Mouse (Mus musculus): ENCODE results near the gene Ube2g2. TPM values are rescaled to one million over a fixed set of nuclear protein-coding genes. Genes with fewer than 3 reads are reported as not detected.

The Ube2g2 gene
- polyA plus RNA-seq, 1 experiment from 2014 or later: 65.9 TPM

DNA sequence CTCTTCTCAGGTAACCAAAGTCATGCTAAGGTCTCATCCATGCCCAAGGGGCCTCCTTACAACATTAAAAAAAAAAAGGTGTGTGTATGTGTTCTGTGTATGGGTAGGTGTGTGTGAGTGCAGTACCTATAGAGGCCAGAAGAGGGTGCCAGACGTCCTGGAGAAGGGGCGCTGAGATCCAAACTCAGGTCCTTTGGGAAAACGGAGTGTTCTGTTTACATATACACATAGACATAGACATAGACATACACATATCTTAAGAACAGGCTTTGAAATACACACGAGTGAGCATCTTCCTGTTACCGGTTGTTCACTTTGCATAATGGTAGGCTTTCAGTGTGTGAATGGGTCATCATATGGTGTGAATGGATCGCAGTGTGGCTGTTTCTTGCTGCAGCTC lies 18.0 kb upstream of the Ube2g2 start:
- H3K36me3 ChIP-seq (ENCODE audit: control insufficient read depth, insufficient read depth, low read length): no peaks in the 10 kb centered on the region
- H3K27ac ChIP-seq (ENCODE audit: low read depth, low read length): no peak overlapping the region
- ATAC-seq (ENCODE audit: insufficient read depth, low FRiP score, low TSS enrichment) (no peak), DNase-seq (ENCODE audit: low spot score) (no peak)
- H3K27me3 ChIP-seq (ENCODE audit: control insufficient read depth, insufficient read depth, low read length): no peaks in the 10 kb centered on the region
- H3K9ac ChIP-seq (ENCODE audit: low read length): no peak overlapping the region
- no peaks in the 10 kb centered on the region; the same call in 1 of the 2 replicates for H3K9me3 ChIP-seq (ENCODE audit: control insufficient read depth, low read length)
- no peak overlapping the region for H3K4me2 ChIP-seq (ENCODE audit: low read depth)
- H3K4me1 ChIP-seq (ENCODE audit: control insufficient read depth, insufficient read depth, low read length): peaks cover 8% of the 10 kb centered on the region; the same call in 1 of the 2 replicates
- WGBS: 92% methylated on average over 6 of the region's 6 CpGs
- no peak overlapping the region for H3K4me3 ChIP-seq (ENCODE audit: low read depth, low read length)

DNA sequence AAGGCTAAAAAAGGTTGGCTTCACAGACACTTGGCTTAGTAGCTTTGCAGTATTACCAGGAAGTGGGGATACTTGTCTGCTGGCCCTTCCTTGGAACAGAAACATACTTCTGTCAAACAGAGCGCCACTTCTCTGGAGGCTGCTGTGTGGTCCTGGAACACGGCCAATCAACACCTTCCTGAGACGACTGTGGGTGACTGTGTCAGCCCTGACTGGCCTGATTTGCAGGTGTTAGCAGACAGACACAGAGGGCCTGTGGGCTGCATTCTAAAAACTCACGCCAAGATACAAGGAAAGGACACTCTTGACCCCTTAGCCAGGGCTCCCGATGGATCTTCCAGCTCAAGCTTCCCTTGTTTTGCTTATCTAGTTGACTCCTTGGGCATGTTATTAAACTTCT lies 17.1 kb upstream of the Ube2g2 start:
- H3K4me3 ChIP-seq (ENCODE audit: low read depth, low read length): no peak overlapping the region
- H3K36me3 ChIP-seq (ENCODE audit: control insufficient read depth, insufficient read depth, low read length): no peaks in the 10 kb centered on the region
- WGBS: 92% methylated on average over 5 of the region's 5 CpGs

DNA sequence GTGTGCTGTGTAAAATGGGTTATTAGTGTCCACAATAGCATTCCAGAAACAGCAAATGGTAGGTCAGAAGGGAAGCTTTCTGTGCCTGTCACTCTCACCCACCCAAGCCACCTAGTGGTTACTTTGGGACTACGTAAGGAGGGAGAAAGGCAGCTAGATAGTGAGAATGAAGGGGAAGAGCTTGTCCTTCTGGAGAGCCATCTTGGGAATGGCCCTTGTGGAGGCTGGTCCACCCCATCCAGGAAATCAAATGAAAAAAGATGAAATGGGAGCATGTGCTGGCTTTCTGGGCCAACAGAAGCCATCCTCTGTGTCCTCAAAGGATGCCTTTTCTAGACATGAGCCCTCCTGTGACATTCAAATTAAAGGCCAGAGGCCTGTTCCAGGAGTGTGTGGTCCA lies 16.7 kb upstream of the Ube2g2 start:
- Histone ChIP-seq H3K36me3 (ENCODE audit: control insufficient read depth, insufficient read depth, low read length) (peaks cover 2% of the 10 kb centered on the region; the same call in 1 of the 2 replicates), H3K9ac (ENCODE audit: low read length) (no peak overlapping the region), H3K27ac (ENCODE audit: low read depth, low read length) (peak overlapping the region; percentile 91; the same call in 1 of the 2 replicates), H3K4me3 (ENCODE audit: low read depth, low read length) (peak overlapping the region; percentile 79), H3K4me1 (ENCODE audit: control insufficient read depth, insufficient read depth, low read length) (peaks cover 8% of the 10 kb centered on the region; the same call in 1 of the 2 replicates), H3K9me3 (ENCODE audit: control insufficient read depth, low read length) (no peaks in the 10 kb centered on the region; the same call in 1 of the 2 replicates), H3K27me3 (ENCODE audit: control insufficient read depth, insufficient read depth, low read length) (no peaks in the 10 kb centered on the region), H3K4me2 (ENCODE audit: low read depth) (peak overlapping the region; percentile 91)
- no peak for ATAC-seq (ENCODE audit: insufficient read depth, low FRiP score, low TSS enrichment)
- peak; percentile 43 for DNase-seq (ENCODE audit: low spot score)
- WGBS: 61% methylated on average over 1 of the region's 1 CpGs

More for the DNA sequence above, 17.1 kb upstream of the Ube2g2 start:
- H3K9ac ChIP-seq (ENCODE audit: low read length): no peak overlapping the region
- peaks cover 8% of the 10 kb centered on the region; the same call in 1 of the 2 replicates for H3K4me1 ChIP-seq (ENCODE audit: control insufficient read depth, insufficient read depth, low read length)
- DNase-seq (ENCODE audit: low spot score) (no peak), ATAC-seq (ENCODE audit: insufficient read depth, low FRiP score, low TSS enrichment) (no peak)
- H3K27ac ChIP-seq (ENCODE audit: low read depth, low read length): no peak overlapping the region
- no peaks in the 10 kb centered on the region for H3K27me3 ChIP-seq (ENCODE audit: control insufficient read depth, insufficient read depth, low read length)
- no peak overlapping the region for H3K4me2 ChIP-seq (ENCODE audit: low read depth)
- H3K9me3 ChIP-seq (ENCODE audit: control insufficient read depth, low read length): no peaks in the 10 kb centered on the region; the same call in 1 of the 2 replicates

DNA sequence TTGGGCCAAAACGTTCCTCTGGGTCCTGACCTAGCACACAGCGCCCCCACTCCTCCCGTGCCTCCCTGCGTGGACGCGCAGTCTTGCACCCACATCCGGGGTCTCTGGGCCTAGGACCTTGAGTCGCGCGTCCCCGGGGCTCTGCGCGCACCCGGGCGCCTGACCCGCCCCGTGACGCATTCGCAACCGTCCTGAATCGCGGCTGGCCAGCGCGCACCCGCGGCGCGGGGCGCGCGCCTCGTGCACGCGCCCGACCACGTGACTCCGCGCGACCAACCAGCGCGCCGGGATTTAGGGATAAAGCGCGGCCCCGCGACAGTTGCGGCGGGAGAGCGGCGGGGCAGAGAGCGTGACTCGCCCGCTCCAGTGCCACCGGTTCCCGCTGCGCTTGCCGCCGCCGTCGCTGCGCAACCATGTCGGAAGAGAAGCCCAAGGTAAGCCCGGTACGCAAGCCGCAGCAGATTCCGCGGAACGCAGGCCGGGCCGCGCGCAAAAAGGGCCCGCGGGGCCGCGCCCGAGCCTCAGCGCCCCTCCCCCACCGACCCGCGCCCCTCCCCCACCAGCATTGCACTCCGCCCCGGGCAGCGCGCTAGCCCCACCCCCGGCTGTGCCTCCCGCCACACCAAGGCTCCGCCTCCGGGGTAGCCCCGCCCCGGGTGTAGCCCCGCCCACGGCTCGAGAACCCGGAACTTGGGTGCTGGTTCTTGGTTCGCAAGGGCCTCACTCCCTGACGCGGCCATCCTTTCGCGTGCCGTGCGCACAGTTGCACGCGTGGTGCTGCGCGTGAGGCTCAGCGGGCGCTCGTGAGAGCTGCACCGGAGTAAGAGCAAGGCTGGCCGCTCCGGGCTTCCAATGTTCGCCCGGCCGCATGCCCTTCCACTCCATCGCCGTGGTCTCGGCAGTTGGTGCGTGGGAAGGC lies 15.9 kb upstream of the Ube2g2 start, which contains the start of the genes Sumo3 and Gm49325:
TSS of gene Sumo3 (plus strand) at position 190 of the 919 bp plus-strand sequence.
TSS of gene Gm49325 (plus strand) at position 290 of the 919 bp plus-strand sequence.
- peaks cover 3% of the 10 kb centered on the region; the same call in 1 of the 2 replicates for H3K36me3 ChIP-seq (ENCODE audit: control insufficient read depth, insufficient read depth, low read length)
- no peaks in the 10 kb centered on the region; the same call in 1 of the 2 replicates for H3K9me3 ChIP-seq (ENCODE audit: control insufficient read depth, low read length)
- peak within 1 kb of the TSS; percentile 91 for H3K4me2 ChIP-seq (ENCODE audit: low read depth)
- H3K27me3 ChIP-seq (ENCODE audit: control insufficient read depth, insufficient read depth, low read length): no peaks in the 10 kb centered on the region
- peak within 1 kb of the TSS; percentile 91 for H3K27ac ChIP-seq (ENCODE audit: low read depth, low read length)
- 2% methylated on average over 93 of the region's 119 CpGs for WGBS
- H3K4me3 ChIP-seq (ENCODE audit: low read depth, low read length): peak within 1 kb of the TSS; percentile 79
- H3K4me1 ChIP-seq (ENCODE audit: control insufficient read depth, insufficient read depth, low read length): peaks cover 8% of the 10 kb centered on the region; the same call in 1 of the 2 replicates
- ATAC-seq (ENCODE audit: insufficient read depth, low FRiP score, low TSS enrichment) (peak; percentile 91), DNase-seq (ENCODE audit: low spot score) (peak; percentile 95)
- peak within 1 kb of the TSS; percentile 83 for H3K9ac ChIP-seq (ENCODE audit: low read length)

DNA sequence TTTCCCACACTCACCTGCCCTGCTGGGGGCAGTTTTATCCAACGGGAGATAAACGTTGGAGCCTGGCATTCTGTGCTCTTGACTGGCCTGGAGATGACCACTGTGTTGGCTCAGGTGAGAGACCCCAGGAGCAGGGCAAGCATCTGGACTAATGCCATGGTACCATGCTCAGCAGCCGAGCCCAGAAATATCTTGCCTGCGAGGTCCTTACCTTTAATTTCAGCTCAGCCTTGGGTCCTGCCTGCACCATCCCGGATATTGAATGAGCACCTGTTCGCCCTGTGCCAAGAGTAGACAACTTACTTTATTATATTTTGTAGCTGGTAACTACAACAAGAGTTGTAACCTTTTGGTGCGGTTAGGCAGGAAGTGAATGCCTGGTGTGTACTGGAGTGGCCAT lies 15.2 kb upstream of the Ube2g2 start:
- Histone ChIP-seq H3K36me3 (ENCODE audit: control insufficient read depth, insufficient read depth, low read length) (peaks cover 3% of the 10 kb centered on the region; the same call in 1 of the 2 replicates), H3K9ac (ENCODE audit: low read length) (peak overlapping the region; percentile 83), H3K4me1 (ENCODE audit: control insufficient read depth, insufficient read depth, low read length) (peaks cover 8% of the 10 kb centered on the region; the same call in 1 of the 2 replicates), H3K9me3 (ENCODE audit: control insufficient read depth, low read length) (no peaks in the 10 kb centered on the region; the same call in 1 of the 2 replicates), H3K4me3 (ENCODE audit: low read depth, low read length) (peak overlapping the region; percentile 79), H3K27me3 (ENCODE audit: control insufficient read depth, insufficient read depth, low read length) (no peaks in the 10 kb centered on the region), H3K27ac (ENCODE audit: low read depth, low read length) (no peak overlapping the region), H3K4me2 (ENCODE audit: low read depth) (peak overlapping the region; percentile 91)
- ATAC-seq (ENCODE audit: insufficient read depth, low FRiP score, low TSS enrichment): peak; percentile 20
- no peak for DNase-seq (ENCODE audit: low spot score)
- WGBS: 42% methylated on average over 7 of the region's 7 CpGs

DNA sequence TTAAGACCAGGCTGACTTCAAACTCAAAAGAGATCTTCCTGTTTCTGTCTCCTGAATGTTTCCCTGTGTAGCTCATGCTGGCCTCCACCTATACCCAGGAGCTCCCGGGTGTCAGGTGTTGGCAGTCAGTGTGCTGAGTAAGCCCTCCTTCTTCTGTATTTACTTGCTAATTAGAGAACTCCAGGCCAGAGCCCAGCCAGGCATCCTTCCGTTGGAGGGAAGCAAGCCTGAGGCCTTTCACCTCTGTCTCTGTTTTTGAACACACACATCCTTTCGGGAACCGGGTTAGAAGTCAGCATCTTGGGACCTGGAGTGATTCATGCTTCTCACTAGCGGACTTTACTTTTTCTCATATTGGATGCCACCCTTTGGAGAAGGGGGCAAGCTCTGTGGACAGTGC lies 14.6 kb upstream of the Ube2g2 start:
- Histone ChIP-seq H3K9me3 (ENCODE audit: control insufficient read depth, low read length) (no peaks in the 10 kb centered on the region; the same call in 1 of the 2 replicates), H3K4me2 (ENCODE audit: low read depth) (peak overlapping the region; percentile 91), H3K27ac (ENCODE audit: low read depth, low read length) (no peak overlapping the region), H3K36me3 (ENCODE audit: control insufficient read depth, insufficient read depth, low read length) (peaks cover 3% of the 10 kb centered on the region; the same call in 1 of the 2 replicates), H3K4me1 (ENCODE audit: control insufficient read depth, insufficient read depth, low read length) (peaks cover 8% of the 10 kb centered on the region; the same call in 1 of the 2 replicates), H3K27me3 (ENCODE audit: control insufficient read depth, insufficient read depth, low read length) (no peaks in the 10 kb centered on the region), H3K9ac (ENCODE audit: low read length) (no peak overlapping the region), H3K4me3 (ENCODE audit: low read depth, low read length) (peak overlapping the region; percentile 79; the same call in 1 of the 2 replicates)
- ATAC-seq (ENCODE audit: insufficient read depth, low FRiP score, low TSS enrichment): no peak
- no peak for DNase-seq (ENCODE audit: low spot score)
- 74% methylated on average over 5 of the region's 5 CpGs for WGBS

DNA sequence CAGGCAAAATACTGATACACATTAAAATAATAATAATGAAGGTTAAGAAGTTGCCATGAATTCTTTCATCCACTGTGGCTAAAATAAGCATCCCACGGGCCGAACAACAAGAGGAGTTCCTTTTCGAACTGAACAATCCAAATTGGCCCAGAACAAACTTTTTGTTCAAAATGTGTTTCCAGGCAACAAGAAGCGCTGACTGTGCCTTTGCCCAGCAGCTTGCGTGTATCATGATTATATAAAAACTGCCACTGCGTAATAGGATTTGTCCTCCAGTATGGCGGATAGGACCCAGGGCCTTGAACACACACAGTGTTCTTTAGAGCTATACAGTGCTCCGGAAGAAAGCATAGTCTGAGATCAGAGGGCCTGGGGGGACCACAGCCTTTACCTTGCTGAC lies 13.5 kb upstream of the Ube2g2 start:
- Histone ChIP-seq H3K9ac (ENCODE audit: low read length) (no peak overlapping the region), H3K27me3 (ENCODE audit: control insufficient read depth, insufficient read depth, low read length) (no peaks in the 10 kb centered on the region), H3K9me3 (ENCODE audit: control insufficient read depth, low read length) (no peaks in the 10 kb centered on the region; the same call in 1 of the 2 replicates), H3K4me3 (ENCODE audit: low read depth, low read length) (no peak overlapping the region), H3K27ac (ENCODE audit: low read depth, low read length) (no peak overlapping the region), H3K36me3 (ENCODE audit: control insufficient read depth, insufficient read depth, low read length) (peaks cover 7% of the 10 kb centered on the region; the same call in 1 of the 2 replicates), H3K4me2 (ENCODE audit: low read depth) (no peak overlapping the region), H3K4me1 (ENCODE audit: control insufficient read depth, insufficient read depth, low read length) (peaks cover 8% of the 10 kb centered on the region; the same call in 1 of the 2 replicates)
- 94% methylated on average over 8 of the region's 8 CpGs for WGBS
- ATAC-seq (ENCODE audit: insufficient read depth, low FRiP score, low TSS enrichment): no peak
- DNase-seq (ENCODE audit: low spot score): no peak

DNA sequence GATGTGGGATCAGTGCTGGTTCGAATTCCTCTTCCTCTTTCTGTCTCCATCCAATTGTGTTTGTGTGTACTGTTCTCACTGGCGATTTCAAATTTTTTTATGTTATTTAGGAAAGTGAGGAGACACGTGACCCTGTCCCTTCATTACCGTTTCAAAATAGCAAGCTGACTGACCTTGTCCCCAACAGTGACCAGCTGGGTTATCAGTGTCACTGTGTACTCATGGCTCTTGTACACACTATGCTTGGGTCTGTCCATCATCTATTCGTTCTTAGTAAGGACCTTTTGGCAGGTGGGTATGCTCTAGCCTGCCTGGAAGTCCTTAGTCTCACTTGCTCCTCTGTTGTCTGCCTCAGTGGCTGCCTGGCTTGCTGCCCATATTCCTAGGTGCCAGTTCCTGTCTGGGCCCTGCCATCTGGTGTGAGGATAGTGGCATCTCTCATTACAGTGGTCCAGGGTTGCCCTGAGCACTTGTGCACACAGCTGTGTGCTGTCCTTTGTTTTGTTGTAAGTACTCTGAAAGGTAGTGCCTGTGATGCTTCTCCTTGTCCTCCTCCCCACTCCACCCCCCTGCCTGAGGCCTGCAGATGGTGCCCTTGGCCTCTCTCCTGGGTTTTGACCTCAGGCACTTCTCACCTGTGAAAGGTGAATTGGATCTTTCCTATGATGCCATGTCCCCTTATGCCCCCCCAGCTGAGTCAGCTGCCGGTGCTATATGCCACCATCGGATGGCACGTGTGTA lies 11.7 kb upstream of the Ube2g2 start:
- no peaks in the 10 kb centered on the region for H3K9me3 ChIP-seq (ENCODE audit: control insufficient read depth, low read length)
- H3K4me1 ChIP-seq (ENCODE audit: control insufficient read depth, insufficient read depth, low read length): peaks cover 8% of the 10 kb centered on the region; the same call in 1 of the 2 replicates
- ATAC-seq (ENCODE audit: insufficient read depth, low FRiP score, low TSS enrichment) (no peak), DNase-seq (ENCODE audit: low spot score) (no peak)
- no peak overlapping the region for H3K9ac ChIP-seq (ENCODE audit: low read length)
- no peak overlapping the region for H3K4me2 ChIP-seq (ENCODE audit: low read depth)
- H3K4me3 ChIP-seq (ENCODE audit: low read depth, low read length): no peak overlapping the region
- H3K27ac ChIP-seq (ENCODE audit: low read depth, low read length): no peak overlapping the region
- peaks cover 15% of the 10 kb centered on the region for H3K36me3 ChIP-seq (ENCODE audit: control insufficient read depth, insufficient read depth, low read length)
- WGBS: 93% methylated on average over 8 of the region's 8 CpGs
- no peaks in the 10 kb centered on the region for H3K27me3 ChIP-seq (ENCODE audit: control insufficient read depth, insufficient read depth, low read length)
